Mouse (Mus musculus) testis, postnatal 14 days (tissue): ENCODE results near the gene Socs7.

Experiments
- DNase-seq: peaks from one replicate; pipeline ENCODE4 v3.0.0; 2021; ENCODE audit warnings: low spot score

Socs7 gene

DNA sequence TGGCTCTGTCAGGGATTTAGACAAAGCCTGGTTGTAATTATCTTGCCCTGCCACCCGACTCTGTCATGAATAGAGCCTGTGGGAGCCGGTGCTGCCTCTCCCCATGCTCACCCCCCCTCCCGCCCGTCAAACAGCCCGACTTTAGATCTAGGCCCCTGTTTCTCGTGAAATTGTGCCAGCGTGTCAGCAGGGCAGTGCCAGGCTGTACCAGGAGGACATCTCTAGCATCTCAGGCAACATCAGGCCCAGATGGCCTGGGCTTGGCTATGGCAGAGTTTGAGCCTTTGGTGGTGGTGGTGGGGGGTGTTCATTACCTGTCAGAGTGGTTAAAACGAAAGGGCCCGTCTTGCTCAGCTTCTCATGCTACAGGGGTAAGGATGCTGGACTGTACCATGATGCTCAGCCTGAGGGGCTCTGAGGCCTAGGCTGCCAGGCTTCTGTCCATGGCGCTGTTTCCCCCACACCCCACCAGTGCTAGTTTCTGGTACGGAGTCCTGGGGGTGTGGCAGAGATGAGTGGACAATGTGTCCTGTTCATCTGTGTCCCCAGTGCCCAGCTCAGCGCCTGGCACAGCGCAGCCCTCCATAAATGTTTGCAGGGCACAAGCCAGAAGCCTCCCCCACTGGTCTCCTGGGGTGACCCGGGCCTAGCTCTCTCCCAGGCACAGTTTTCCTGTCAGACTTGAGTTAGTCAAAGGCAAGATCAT is 56.6 kb downstream of the Socs7 start:
- DNase-seq: no peak

- no peak for DNase-seq
Measured at GRCm38 (mm10) chr11:97419540-97419900, 57.2 kb downstream of the Socs7 start.

DNA sequence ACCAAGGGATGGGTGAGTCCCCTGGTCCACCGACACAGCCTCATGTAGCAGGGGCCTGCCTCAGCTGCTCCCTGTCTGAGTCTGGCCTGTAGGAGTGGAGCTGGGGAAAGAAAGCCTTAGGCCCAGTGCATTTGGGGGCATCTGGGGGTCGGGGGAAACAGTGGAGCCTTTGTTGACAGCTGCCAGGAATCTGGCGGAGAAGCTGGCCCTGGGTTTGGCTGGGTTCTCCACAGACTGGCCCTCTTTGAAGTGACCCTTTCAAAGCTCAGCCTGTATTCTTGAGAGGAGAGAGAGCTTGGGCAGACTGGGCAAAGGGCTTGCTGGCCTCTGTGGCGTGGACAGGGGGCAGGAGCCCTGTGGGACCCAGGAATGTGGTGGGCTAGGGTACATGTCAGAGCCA is 60.2 kb downstream of the Socs7 start:
- no peak for DNase-seq

GRCm38 (mm10) chr11:97424092-97424692 is 61.8 kb downstream of the Socs7 start:
- DNase-seq: no peak

- no peak for DNase-seq
Measured at GRCm38 (mm10) chr11:97424802-97425201, 62.5 kb downstream of the Socs7 start.

DNA sequence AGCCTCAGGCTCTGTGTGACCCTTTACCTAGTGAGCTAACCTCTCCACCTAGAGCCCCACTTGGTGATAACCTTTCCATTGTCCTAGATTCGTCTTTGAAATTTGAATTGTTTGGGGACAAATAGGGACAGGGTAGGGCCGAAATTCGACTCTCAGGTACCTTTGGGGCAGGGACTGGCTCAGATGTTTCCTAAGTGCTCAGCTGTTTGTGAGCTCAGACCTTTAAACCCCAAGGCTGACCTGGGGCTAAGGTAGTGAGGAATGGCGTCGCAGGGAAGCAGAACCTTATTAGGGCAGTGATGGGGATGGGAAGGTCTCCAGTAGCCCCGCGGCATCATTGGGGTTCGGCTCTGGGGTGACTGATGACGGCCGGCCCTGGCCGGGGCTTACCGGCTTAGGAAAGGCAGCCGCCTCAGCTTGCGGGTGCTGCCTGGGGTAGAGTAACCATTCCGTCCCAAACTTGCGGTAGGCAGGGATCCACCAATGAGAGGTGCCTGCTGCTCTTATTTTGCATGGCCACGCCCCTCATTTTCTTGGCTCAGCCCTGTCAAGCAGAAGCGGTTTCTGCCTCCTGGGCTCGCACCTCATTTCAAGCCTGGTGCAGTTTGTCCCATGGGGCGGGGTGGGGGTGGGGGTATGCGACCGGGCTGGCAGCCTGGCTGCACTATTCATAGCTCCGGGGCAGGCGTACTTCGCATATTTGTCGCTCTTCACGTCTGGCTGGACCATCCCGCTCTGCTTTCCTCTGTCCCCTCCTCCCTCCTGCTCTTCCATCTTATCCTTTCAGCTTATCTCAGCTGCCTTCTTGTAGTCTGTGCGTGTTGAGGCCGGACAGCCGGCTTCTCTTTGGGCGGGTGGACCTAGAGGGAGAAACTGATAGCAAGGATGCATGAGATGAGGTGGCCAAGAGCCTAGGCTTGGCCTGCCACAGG is 65.7 kb downstream of the Socs7 start:
- peak; percentile 86 for DNase-seq

- no peak for DNase-seq
Measured at GRCm38 (mm10) chr11:97428726-97429077, 66.4 kb downstream of the Socs7 start.

DNA sequence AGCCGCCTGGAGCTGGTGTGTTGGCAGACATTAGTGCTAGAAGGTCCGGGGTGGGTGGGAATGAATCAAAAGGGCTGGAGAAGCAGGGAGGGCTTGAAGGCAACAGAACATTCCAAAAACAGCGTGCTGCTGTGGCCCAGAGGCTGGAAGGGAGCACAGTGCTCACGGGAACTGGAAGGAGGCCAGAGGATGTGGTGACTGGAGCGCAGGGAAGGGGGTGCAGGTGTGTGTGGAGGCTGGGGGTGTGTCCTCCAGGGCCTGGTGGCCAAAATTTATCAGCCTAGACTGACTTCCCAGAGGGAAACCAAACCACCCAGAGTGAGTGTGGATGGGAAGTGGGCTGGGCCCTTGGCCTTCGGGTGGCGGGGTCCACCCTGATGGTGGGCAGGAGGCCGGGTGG is 67.3 kb downstream of the Socs7 start:
- DNase-seq: no peak

DNA sequence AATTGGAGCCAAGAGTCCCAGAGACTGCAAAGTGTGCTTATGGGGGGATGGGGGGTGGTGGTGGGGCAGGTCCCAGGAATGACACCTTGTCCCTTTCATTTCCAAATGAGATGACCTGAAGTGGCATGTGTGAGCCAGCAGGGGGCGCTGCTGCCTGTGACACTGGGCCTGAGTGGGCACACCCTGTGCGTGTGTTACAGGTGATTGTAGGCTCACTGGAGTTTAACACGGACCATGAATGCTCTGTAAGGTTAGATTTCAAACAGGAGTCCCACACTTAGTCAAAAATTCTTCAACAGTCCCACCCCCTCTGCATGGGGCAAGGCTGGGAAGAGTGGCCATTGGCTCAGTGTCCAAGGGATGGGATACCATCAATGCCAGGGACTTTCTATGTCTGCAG is 69.7 kb downstream of the Socs7 start:
- no peak for DNase-seq

GRCm38 (mm10) chr11:97432983-97433539 is 70.7 kb downstream of the Socs7 start:
- DNase-seq: no peak

GRCm38 (mm10) chr11:97434121-97434520 is 71.8 kb downstream of the Socs7 start:
- no peak for DNase-seq

DNA sequence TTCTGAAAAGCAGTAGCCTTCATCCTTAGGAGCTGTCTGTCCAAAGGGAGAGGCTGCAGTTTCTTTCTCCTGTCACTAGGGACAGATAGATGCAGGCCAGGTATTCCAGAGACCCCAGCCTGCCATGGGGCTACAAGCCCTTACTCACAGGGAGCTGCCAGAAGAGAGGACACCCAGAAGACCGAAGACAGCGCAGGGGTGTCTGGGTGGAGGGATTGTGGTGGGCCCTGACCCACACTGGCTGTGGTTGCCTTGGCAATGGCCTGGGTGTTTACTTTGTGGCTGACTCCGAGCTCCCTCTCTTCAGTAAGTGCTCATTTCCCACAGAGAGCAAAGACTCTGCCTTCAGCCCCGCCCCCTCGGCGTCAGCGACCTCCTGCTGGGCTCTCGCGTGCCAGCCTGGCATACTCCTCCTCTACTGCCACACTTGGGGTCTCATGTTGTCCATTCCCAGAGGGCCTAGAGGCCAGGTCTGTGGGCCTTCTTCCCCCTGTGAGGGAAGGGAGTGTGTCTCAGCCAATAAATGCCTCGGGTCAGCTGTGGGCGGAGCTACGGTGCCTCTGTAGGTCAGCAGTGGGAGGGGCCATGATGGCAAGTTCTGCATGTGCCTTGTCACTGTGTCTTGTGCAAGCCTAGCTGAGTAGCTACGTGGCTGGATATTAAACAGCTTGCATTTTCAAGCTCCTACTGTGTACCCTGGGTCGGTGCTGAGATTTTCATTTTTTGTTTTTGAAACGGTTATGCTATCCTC is 72.5 kb downstream of the Socs7 start:
- DNase-seq: peak; percentile 80

- DNase-seq: no peak
Measured at GRCm38 (mm10) chr11:97435808-97436491, 73.6 kb downstream of the Socs7 start.

DNA sequence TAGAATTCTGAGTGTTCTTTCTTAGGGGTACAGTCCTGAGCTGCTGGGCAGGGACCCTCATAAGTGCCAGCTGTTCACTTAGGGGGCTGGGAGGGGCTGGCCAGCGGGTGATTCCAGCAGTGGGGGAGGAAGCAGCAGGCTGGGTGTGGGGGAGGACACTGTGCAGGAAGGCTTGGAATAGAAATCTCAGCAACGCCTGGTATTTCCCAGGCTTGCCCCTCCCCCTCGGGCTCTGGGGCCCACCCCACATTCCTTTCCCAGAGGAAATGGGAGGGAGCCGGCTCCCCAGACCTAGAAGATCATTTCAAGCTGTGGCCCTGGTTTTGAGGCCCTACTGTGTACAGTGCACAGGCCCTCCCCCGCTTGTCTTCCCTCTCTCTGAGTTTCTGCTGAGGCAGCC is 75.4 kb downstream of the Socs7 start:
- peak; percentile 65 for DNase-seq

- no peak for DNase-seq
Measured at GRCm38 (mm10) chr11:97438868-97439267, 76.5 kb downstream of the Socs7 start.

GRCm38 (mm10) chr11:97439935-97440334 is 77.6 kb downstream of the Socs7 start:
- peak; percentile 72 for DNase-seq

- DNase-seq: no peak
Measured at GRCm38 (mm10) chr11:97440441-97440881, 78.1 kb downstream of the Socs7 start.

DNA sequence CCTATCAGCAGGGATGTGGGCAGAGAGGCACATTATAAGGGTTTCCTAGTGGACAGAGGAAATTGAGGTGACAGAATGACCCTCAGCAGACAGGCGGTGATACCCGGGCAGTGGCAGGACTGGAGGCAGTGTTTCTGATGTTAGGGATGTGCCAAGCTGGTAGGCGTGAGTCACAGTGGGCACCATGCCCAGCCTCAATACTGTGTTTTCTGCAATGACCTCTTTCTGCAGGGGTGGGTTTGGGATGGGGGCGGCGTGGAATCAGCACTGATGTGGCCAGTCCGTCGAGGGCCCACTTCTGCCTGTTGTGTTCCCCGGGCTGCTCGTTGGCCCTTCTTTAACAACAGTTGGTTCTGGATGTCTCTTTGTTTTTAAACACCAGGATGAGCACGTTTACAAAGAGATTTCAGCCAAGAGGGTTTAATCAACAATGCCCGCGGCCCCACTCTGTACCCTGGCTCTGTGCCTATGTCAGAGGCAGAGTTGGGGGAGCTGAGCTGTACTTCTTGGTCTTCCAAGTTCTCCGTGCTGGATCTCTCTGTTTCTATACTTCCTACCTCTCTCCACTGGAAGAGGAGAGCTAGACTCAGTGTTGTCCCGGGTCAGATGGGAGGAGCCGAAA is 78.8 kb downstream of the Socs7 start:
- DNase-seq: no peak

DNA sequence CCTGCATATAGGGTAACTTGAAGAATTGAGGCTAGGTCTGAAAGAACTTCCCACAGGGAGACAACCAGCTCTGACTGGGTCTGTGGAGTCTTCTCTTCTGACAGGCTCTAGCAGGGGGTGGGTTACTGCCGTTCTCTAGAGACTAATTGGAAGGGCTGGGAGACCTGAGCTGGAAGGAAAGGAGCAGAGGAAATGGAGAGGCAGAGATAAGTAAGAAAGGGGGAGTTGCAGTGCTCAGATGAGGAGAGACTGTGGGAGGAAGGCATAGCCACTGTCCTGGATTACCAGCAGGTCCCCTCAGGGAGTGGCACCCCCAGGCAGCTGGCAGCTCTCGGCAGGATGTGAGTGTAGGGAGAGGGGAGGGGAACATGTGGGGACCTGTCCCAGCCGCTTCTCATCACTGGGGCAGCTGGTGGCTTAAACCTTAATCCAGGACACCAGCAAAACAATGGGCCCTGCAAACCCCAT is 79.3 kb downstream of the Socs7 start:
- DNase-seq: no peak

DNA sequence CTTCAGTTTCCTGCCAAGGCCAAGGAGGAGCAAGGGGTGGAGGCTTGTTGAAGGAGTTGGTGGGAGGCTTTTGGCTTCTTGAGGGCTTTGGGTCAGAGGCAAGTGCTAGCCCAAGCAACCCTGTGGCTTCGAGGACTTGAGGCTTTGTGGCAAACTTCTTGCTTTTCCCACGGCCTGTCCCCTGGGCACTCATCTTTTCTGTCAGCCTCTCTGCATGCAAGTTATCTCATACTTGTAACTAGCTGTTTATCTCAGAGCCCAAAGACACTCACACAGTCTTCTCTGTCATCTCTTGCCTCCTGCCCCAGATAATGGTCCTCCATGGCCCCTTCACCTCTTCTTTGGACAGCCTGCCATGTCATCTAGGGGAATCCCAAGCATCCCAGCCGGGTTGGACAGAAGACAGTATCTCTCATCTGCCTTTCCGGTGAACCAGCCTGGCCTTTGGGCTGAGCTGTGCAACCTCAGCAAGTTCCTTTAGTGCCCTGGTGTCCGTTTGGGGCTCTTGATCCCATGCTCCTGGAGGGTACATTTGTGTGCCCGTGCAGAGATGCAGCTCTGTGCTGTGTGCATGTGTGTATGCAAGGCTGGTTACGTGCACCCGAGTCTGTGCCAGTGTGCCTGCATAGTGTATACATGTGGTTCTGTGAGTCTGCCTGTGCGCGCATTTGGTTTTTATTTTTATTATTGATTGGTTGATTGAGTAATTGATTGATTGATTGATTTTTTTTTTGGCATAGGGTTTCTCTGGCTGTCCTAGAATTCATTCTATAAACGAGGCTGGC is 80.7 kb downstream of the Socs7 start:
- DNase-seq: no peak
